ENCODE assay signal across 11 mouse cellular contexts in the genomic region with DNA sequence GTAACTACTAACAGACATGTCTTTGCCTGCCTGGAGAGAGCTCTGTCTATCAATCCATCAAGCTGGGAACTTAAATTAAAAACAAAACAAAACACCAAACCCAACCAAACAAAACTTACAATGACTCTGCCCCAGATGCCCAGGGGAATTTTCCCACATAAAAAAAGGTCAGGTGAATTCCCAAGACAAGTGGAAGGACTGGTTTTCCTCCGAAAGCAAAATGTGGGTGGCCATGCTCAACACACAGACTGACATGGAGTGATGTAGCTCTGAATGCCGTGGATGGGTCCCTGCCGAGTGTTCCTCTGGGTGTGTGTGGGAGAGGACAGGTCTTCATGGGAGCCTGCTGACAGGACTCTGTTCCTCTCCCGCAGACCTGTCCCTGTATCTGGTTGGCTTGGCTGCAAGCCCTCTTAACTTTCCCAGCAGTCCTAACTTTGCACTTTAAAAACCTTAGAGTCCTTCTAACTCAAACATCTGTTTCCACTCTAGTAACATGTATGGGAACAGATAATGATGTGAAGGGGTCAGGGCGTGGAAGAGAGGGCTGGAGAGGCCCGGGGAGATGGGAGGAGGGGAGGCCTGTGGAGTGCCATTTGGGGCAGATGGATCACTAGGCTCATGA. TPM values are rescaled to one million over a fixed set of nuclear protein-coding genes. Genes with fewer than 3 reads are reported as not detected.
DNase-seq lines count a peak whose midpoint lies in the region; ATAC-seq lines count a peak whose summit lies in the region.
"Had no signal": no experiment of that assay in that cellular context is flagged by ENCODE, and none has a peak within 500 bp of the region (broad histone marks: within the 10 kb centered on the region; RNA-seq: fewer than 3 reads in every experiment).

No protein-coding gene starts in this region.

- H3K4me1 ChIP-seq in heart, embryonic 12.5 days (replicated peaks) = peaks cover 22% of the 10 kb centered on the region
- H3K4me1 ChIP-seq in midbrain, embryonic 11.5 days (ENCODE audit: control insufficient read depth, insufficient read depth, low read length) = no peaks in the 10 kb centered on the region
- H3K4me1 ChIP-seq in midbrain, embryonic 13.5 days (replicated peaks) = peaks cover 26% of the 10 kb centered on the region
- peaks cover 58% of the 10 kb centered on the region for H3K4me1 ChIP-seq in hindbrain, embryonic 13.5 days (replicated peaks)
- H3K4me1 ChIP-seq in neural tube, embryonic 15.5 days = peaks cover 53% of the 10 kb centered on the region
- peaks cover 44% of the 10 kb centered on the region for H3K4me1 ChIP-seq in forebrain, embryonic 15.5 days

- no peaks in the 10 kb centered on the region for H3K9me3 ChIP-seq in heart, embryonic 12.5 days (replicated peaks)
- no peaks in the 10 kb centered on the region for H3K9me3 ChIP-seq in midbrain, embryonic 11.5 days (ENCODE audit: control insufficient read depth, low read length)
- H3K9me3 ChIP-seq in midbrain, embryonic 13.5 days = no peaks in the 10 kb centered on the region
- no peaks in the 10 kb centered on the region for H3K9me3 ChIP-seq in hindbrain, embryonic 13.5 days
- H3K9me3 ChIP-seq in neural tube, embryonic 15.5 days (replicated peaks) = no peaks in the 10 kb centered on the region
- no peaks in the 10 kb centered on the region for H3K9me3 ChIP-seq in forebrain, embryonic 15.5 days

- 24% methylated on average over 6 of the region's 6 CpGs for WGBS in heart, embryonic 12.5 days
- WGBS in midbrain, embryonic 11.5 days = 65% methylated on average over 6 of the region's 6 CpGs
- 81% methylated on average over 6 of the region's 6 CpGs for WGBS in midbrain, embryonic 13.5 days
- WGBS in hindbrain, embryonic 13.5 days = 47% methylated on average over 6 of the region's 6 CpGs
- 63% methylated on average over 6 of the region's 6 CpGs for WGBS in neural tube, embryonic 15.5 days
- WGBS in forebrain, embryonic 15.5 days = 78% methylated on average over 6 of the region's 6 CpGs

- H3K9ac ChIP-seq in heart, embryonic 12.5 days = no peak overlapping the region
- H3K9ac ChIP-seq in midbrain, embryonic 11.5 days (ENCODE audit: low read length) = no peak overlapping the region
- no peak overlapping the region for H3K9ac ChIP-seq in midbrain, embryonic 13.5 days (replicated peaks)
- no peak overlapping the region for H3K9ac ChIP-seq in hindbrain, embryonic 13.5 days
- H3K9ac ChIP-seq in neural tube, embryonic 15.5 days (replicated peaks) = no peak overlapping the region
- H3K9ac ChIP-seq in forebrain, embryonic 15.5 days (replicated peaks) = no peak overlapping the region
- H3K9ac ChIP-seq: liver, postnatal 0 days had no signal

- intact Hi-C loops in heart, postnatal 36 days (cut with DNase I) = loop anchor here (2.0 kb wide), 1 partner anchor 79 kb away; no protein-coding TSS in a partner anchor

- no peak for DNase-seq in heart, postnatal 36 days
- DNase-seq in midbrain, embryonic 11.5 days (ENCODE audit: low spot score, missing footprints) = peak; percentile 68
- no peak for DNase-seq in layer of hippocampus, adult 8-10 months (ENCODE audit: low spot score in 2 of 2)

- ATAC-seq in heart, embryonic 12.5 days (ENCODE audit: insufficient number of reproducible peaks, low FRiP score) = no peak; the same call in 1 of the 2 replicates
- no peak for ATAC-seq in midbrain, embryonic 11.5 days (ENCODE audit: low FRiP score)
- ATAC-seq in midbrain, embryonic 13.5 days = no peak
- no peak for ATAC-seq in hindbrain, embryonic 13.5 days (ENCODE audit: low FRiP score)
- no peak for ATAC-seq in neural tube, embryonic 15.5 days (ENCODE audit: low FRiP score)
- no peak for ATAC-seq in forebrain, embryonic 15.5 days (replicated peaks)
- ATAC-seq: forebrain, embryonic 16.5 days had no signal

- H3K4me2 ChIP-seq in heart, embryonic 12.5 days = no peak overlapping the region
- H3K4me2 ChIP-seq in midbrain, embryonic 11.5 days = no peak overlapping the region
- no peak overlapping the region for H3K4me2 ChIP-seq in midbrain, embryonic 13.5 days (replicated peaks)
- no peak overlapping the region for H3K4me2 ChIP-seq in hindbrain, embryonic 13.5 days
- H3K4me2 ChIP-seq in neural tube, embryonic 15.5 days = no peak overlapping the region
- no peak overlapping the region for H3K4me2 ChIP-seq in forebrain, embryonic 15.5 days (replicated peaks)

- H3K27ac ChIP-seq in heart, embryonic 12.5 days (ENCODE audit: poor library complexity, severe bottlenecking) = 0 out of 2 replicates have a peak overlapping the region, but pooled peaks have one; percentile 52
- no peak overlapping the region for H3K27ac ChIP-seq in midbrain, embryonic 11.5 days (ENCODE audit: low read depth, low read length)
- no peak overlapping the region for H3K27ac ChIP-seq in midbrain, embryonic 13.5 days
- 0 out of 2 replicates have a peak overlapping the region, but pooled peaks have one; percentile 40 for H3K27ac ChIP-seq in hindbrain, embryonic 13.5 days
- H3K27ac ChIP-seq in neural tube, embryonic 15.5 days (replicated peaks) = 0 out of 2 replicates have a peak overlapping the region, but pooled peaks have one; percentile 5
- no peak overlapping the region for H3K27ac ChIP-seq in forebrain, embryonic 15.5 days (replicated peaks)

- H3K4me3 ChIP-seq in heart, embryonic 12.5 days = no peak overlapping the region
- H3K4me3 ChIP-seq in midbrain, embryonic 11.5 days (ENCODE audit: low read depth, low read length) = no peak overlapping the region
- H3K4me3 ChIP-seq in midbrain, embryonic 13.5 days (replicated peaks) = no peak overlapping the region
- H3K4me3 ChIP-seq in hindbrain, embryonic 13.5 days = no peak overlapping the region
- no peak overlapping the region for H3K4me3 ChIP-seq in neural tube, embryonic 15.5 days (replicated peaks)
- no peak overlapping the region for H3K4me3 ChIP-seq in forebrain, embryonic 15.5 days

- H3K36me3 ChIP-seq in heart, embryonic 12.5 days = no peaks in the 10 kb centered on the region
- no peaks in the 10 kb centered on the region for H3K36me3 ChIP-seq in midbrain, embryonic 11.5 days (ENCODE audit: control insufficient read depth, insufficient read depth, low read length)
- H3K36me3 ChIP-seq in midbrain, embryonic 13.5 days = no peaks in the 10 kb centered on the region
- no peaks in the 10 kb centered on the region for H3K36me3 ChIP-seq in hindbrain, embryonic 13.5 days
- H3K36me3 ChIP-seq in neural tube, embryonic 15.5 days = no peaks in the 10 kb centered on the region
- H3K36me3 ChIP-seq in forebrain, embryonic 15.5 days = no peaks in the 10 kb centered on the region

- H3K27me3 ChIP-seq in heart, embryonic 12.5 days (replicated peaks) = no peaks in the 10 kb centered on the region
- no peaks in the 10 kb centered on the region for H3K27me3 ChIP-seq in midbrain, embryonic 11.5 days (ENCODE audit: control insufficient read depth, insufficient read depth, low read length)
- no peaks in the 10 kb centered on the region for H3K27me3 ChIP-seq in midbrain, embryonic 13.5 days
- H3K27me3 ChIP-seq in hindbrain, embryonic 13.5 days = no peaks in the 10 kb centered on the region
- H3K27me3 ChIP-seq in neural tube, embryonic 15.5 days (replicated peaks) = no peaks in the 10 kb centered on the region
- no peaks in the 10 kb centered on the region for H3K27me3 ChIP-seq in forebrain, embryonic 15.5 days

RNA-seq across cellular contexts. Expression of gene Ttc30a1, which starts 9.9 kb away (rescaled TPM):
- polyA plus RNA-seq in heart, embryonic 12.5 days (2016; fragmentation: Nextera tagmentation; extraction: Ambion mirVana) = 6.1 and 6.7 TPM in 2 replicates
- 1 to 10 TPM; 2.9 to 3.9 TPM for total RNA-seq in heart, postnatal 36 days (2021)
- polyA plus RNA-seq in midbrain, embryonic 11.5 days (2014; fragmentation: Nextera tagmentation; extraction: Ambion mirVana) = 11.4 and 12.0 TPM in 2 replicates
- 8.5 TPM in 2 replicates for polyA plus RNA-seq in midbrain, embryonic 13.5 days (2015; fragmentation: Nextera tagmentation; extraction: Ambion mirVana)
- polyA plus RNA-seq in hindbrain, embryonic 13.5 days (2015; fragmentation: Nextera tagmentation; extraction: Ambion mirVana) = 7.3 and 8.2 TPM in 2 replicates
- polyA plus RNA-seq in neural tube, embryonic 15.5 days (2015; fragmentation: Nextera tagmentation; extraction: Ambion mirVana) = 7.4 and 7.6 TPM in 2 replicates
- polyA plus RNA-seq in forebrain, embryonic 15.5 days (2015; fragmentation: Nextera tagmentation; extraction: Ambion mirVana) = 7.7 and 8.4 TPM in 2 replicates
- total RNA-seq in layer of hippocampus, adult 8-10 months (2022) = 1 to 10 TPM; 2.4 to 4.2 (median 3.5) TPM

RNA-seq across cellular contexts. Expression of gene Ttc30a2, which starts 13.7 kb away (rescaled TPM):
- polyA plus RNA-seq in heart, embryonic 12.5 days (2016; fragmentation: Nextera tagmentation; extraction: Ambion mirVana) = 0.72 and 1.5 TPM in 2 replicates
- total RNA-seq in heart, postnatal 36 days (2021) = 1 to 10 TPM; 2.2 to 2.8 TPM
- polyA plus RNA-seq in midbrain, embryonic 11.5 days (2014; fragmentation: Nextera tagmentation; extraction: Ambion mirVana) = 0.96 and 0.98 TPM in 2 replicates
- polyA plus RNA-seq in midbrain, embryonic 13.5 days (2015; fragmentation: Nextera tagmentation; extraction: Ambion mirVana) = 1.1 and 1.6 TPM in 2 replicates
- polyA plus RNA-seq in hindbrain, embryonic 13.5 days (2015; fragmentation: Nextera tagmentation; extraction: Ambion mirVana) = 1.0 and 1.1 TPM in 2 replicates
- polyA plus RNA-seq in neural tube, embryonic 15.5 days (2015; fragmentation: Nextera tagmentation; extraction: Ambion mirVana) = 0.68 and 0.96 TPM in 2 replicates
- polyA plus RNA-seq in forebrain, embryonic 15.5 days (2015; fragmentation: Nextera tagmentation; extraction: Ambion mirVana) = 0.47 and 0.79 TPM in 2 replicates
- under 1 TPM in 2 of 4 experiments, not detected in 2; 0.25 to 0.43 TPM for total RNA-seq in layer of hippocampus, adult 8-10 months (2022)
- total RNA-seq: common myeloid progenitor, adult 5-6 weeks had no signal

RNA-seq across cellular contexts. Expression of gene Ttc30b, which starts 53.3 kb away (rescaled TPM):
- polyA plus RNA-seq in heart, embryonic 12.5 days (2016; fragmentation: Nextera tagmentation; extraction: Ambion mirVana) = 9.7 and 10.7 TPM in 2 replicates
- total RNA-seq in heart, postnatal 36 days (2021) = 10 to 100 TPM; 16.2 to 20.1 TPM
- 8.6 and 9.0 TPM in 2 replicates for polyA plus RNA-seq in midbrain, embryonic 11.5 days (2014; fragmentation: Nextera tagmentation; extraction: Ambion mirVana)
- polyA plus RNA-seq in midbrain, embryonic 13.5 days (2015; fragmentation: Nextera tagmentation; extraction: Ambion mirVana) = 15.3 and 15.7 TPM in 2 replicates
- 16.7 and 20.9 TPM in 2 replicates for polyA plus RNA-seq in hindbrain, embryonic 13.5 days (2015; fragmentation: Nextera tagmentation; extraction: Ambion mirVana)
- 17.3 and 17.4 TPM in 2 replicates for polyA plus RNA-seq in neural tube, embryonic 15.5 days (2015; fragmentation: Nextera tagmentation; extraction: Ambion mirVana)
- polyA plus RNA-seq in forebrain, embryonic 15.5 days (2015; fragmentation: Nextera tagmentation; extraction: Ambion mirVana) = 15.3 and 19.3 TPM in 2 replicates
- 10 to 100 TPM; 12.5 to 14.6 (median 13.5) TPM for total RNA-seq in layer of hippocampus, adult 8-10 months (2022)

Comparison
In these comparisons a context has a peak if more than half of its experiments do, and no peak if none do; other contexts are left out.
1. H3K27ac ChIP-seq: peak in heart, embryonic 12.5 days (single experiment), hindbrain, embryonic 13.5 days (single experiment) and neural tube, embryonic 15.5 days (single experiment); none in midbrain, embryonic 11.5 days (single experiment), midbrain, embryonic 13.5 days (single experiment) and forebrain, embryonic 15.5 days (single experiment).